Mouse (Mus musculus) C2C12 (cell line): ENCODE data around the gene Rbm18.

Experiments used
- CEBPB ChIP-seq: IDR thresholded peaks from one replicate; pipeline ENCODE4 v1.6.1; 2011; ENCODE audit warnings: low read depth, mild to moderate bottlenecking, control low read depth, moderate library complexity
- CTCF ChIP-seq: IDR thresholded peaks from one replicate; pipeline ENCODE4 v1.5.1; 2011; ENCODE audit not compliant: control insufficient read depth, insufficient read depth, insufficient read length
- MYOG ChIP-seq: IDR thresholded peaks from one replicate; pipeline ENCODE4 v1.6.1; 2011; ENCODE audit not compliant: control insufficient read depth, insufficient read length; ENCODE audit errors: extremely low read depth
- USF1 ChIP-seq: IDR thresholded peaks from one replicate; pipeline ENCODE4 v1.6.1; 2011; ENCODE audit warnings: low read depth, mild to moderate bottlenecking, control low read depth, moderate library complexity

- TF ChIP-seq CTCF (no peak), USF1 (no peak), CEBPB (no peak), MYOG (no peak)
These were observed 32.8 kb downstream of the Rbm18 start for GRCm38 (mm10) chr2:36103555-36104367.
